Mouse (Mus musculus): ENCODE data around the gene Tmem150c.

GRCm38 (mm10) chr5:100054807-100055547 lies 104.6 kb downstream of the Tmem150c start:
- TF ChIP-seq EP300 (IDR thresholded peaks at IDR 0.05; ENCODE audit: insufficient read depth, low read depth, low read length) (no peak), CTCF (IDR thresholded peaks at IDR 0.05) (no peak), POLR2A (IDR thresholded peaks at IDR 0.05; ENCODE audit: insufficient read depth, low read depth, low read length) (no peak)

Measured in heart, adult 2 months (tissue).